Mouse (Mus musculus) hindbrain, postnatal 0 days (tissue): Measurements from ENCODE around the gene Dgkh. TPM values are rescaled to one million over a fixed set of nuclear protein-coding genes. Genes with fewer than 3 reads are reported as not detected.

Experiments
- ATAC-seq: fragments of 200-750 bp; cut with Nextera tagmentation; 2 replicates; pipeline ENCODE4 v1.8.0; 2017; ENCODE audit warnings: mild to moderate bottlenecking, moderate TSS enrichment, moderate library complexity
- DNase-seq: peaks from one replicate; pipeline ENCODE4 v3.0.0-alpha.2; 2015; ENCODE audit warnings: low spot score
- H3K27ac ChIP-seq: fragments of 300-500 bp; sonication (generic); 2 replicates; pipeline ENCODE4 v1.5.1; 2014; ENCODE audit warnings: mild to moderate bottlenecking
- H3K27me3 ChIP-seq: fragments of 300-500 bp; sonication (generic); 2 replicates; pipeline ENCODE4 v1.6.1; 2014; ENCODE audit warnings: low read length, mixed read lengths; ENCODE audit not compliant: insufficient read depth
- H3K36me3 ChIP-seq: fragments of 300-500 bp; sonication (generic); 2 replicates; pipeline ENCODE4 v1.6.1; 2014; ENCODE audit warnings: low read length, mixed read lengths; ENCODE audit not compliant: insufficient read depth
- H3K4me1 ChIP-seq: fragments of 300-500 bp; sonication (generic); 2 replicates; pipeline ENCODE4 v1.6.1; 2014; ENCODE audit warnings: antibody characterized with exemption, low read length, mixed read lengths; ENCODE audit not compliant: insufficient read depth
- H3K4me2 ChIP-seq: fragments of 300-500 bp; sonication (generic); 2 replicates; pipeline ENCODE4 v1.6.1; 2014; ENCODE audit warnings: low read depth, mild to moderate bottlenecking, low read length, moderate library complexity, mixed read lengths
- H3K4me3 ChIP-seq: fragments of 300-500 bp; sonication (generic); 2 replicates; pipeline ENCODE4 v1.5.1; 2014; ENCODE audit warnings: low read length
- H3K9ac ChIP-seq: fragments of 300-500 bp; sonication (generic); replicated peaks from 2 replicates; pipeline ENCODE4 v1.6.1; 2014; ENCODE audit warnings: mild to moderate bottlenecking, low read length, moderate library complexity, mixed read lengths
- H3K9me3 ChIP-seq: fragments of 300-500 bp; sonication (generic); 2 replicates; pipeline ENCODE4 v1.6.1; 2016; ENCODE audit warnings: low read length, mixed read lengths
- CTCF ChIP-seq: IDR thresholded peaks from 2 replicates; pipeline ENCODE4 v1.5.1; 2016; ENCODE audit warnings: antibody characterized with exemption, control low read depth, low read depth
- WGBS: fragments of 180-500 bp; shearing (Covaris S2); extraction: QIAGEN DNeasy Blood & Tissue Kit; methylation state at CpG from one replicate; pipeline ENCODE4 v1.1.7; 2014; 5-methylcytosine and 5-hydroxymethylcytosine counted together
- polyA plus RNA-seq: library from polyadenylated mRNA; unstranded; fragments of >200 nt; fragmentation: Nextera tagmentation; extraction: Ambion mirVana; gene quantifications from 2 replicates; pipeline ENCODE4 v1.2.1, GENCODE M21; 2015
- total RNA-seq: library from RNA; depleted of rRNA; stranded (reverse); fragments of >200 nt; gene quantifications from 2 replicates; pipeline ENCODE4 v1.2.3, GENCODE M21; 2014

Gene Dgkh
- total and polyA plus RNA-seq, 2 experiments from 2014 or later: 2.1 to 9.0 TPM

- ATAC-seq (no peak), DNase-seq (no peak)
- no peak overlapping the region for H3K4me3 ChIP-seq
- H3K9me3 ChIP-seq: no peaks in the 10 kb centered on the region
- H3K4me1 ChIP-seq: no peaks in the 10 kb centered on the region
- no peak for TF ChIP-seq CTCF
- no peak overlapping the region for H3K9ac ChIP-seq
- WGBS: 77% methylated on average over 14 of the region's 14 CpGs
- no peak overlapping the region for H3K4me2 ChIP-seq
- H3K36me3 ChIP-seq: no peaks in the 10 kb centered on the region
- H3K27ac ChIP-seq: no peak overlapping the region
- H3K27me3 ChIP-seq: no peaks in the 10 kb centered on the region
Observed at GRCm38 (mm10) chr14:78635612-78636400, 96.8 kb downstream of the Dgkh start.

GRCm38 (mm10) chr14:78632747-78633146, 99.8 kb downstream of the Dgkh start:
- DNase-seq: no peak
- no peak overlapping the region for H3K4me2 ChIP-seq
- H3K27me3 ChIP-seq: no peaks in the 10 kb centered on the region
- no peak for TF ChIP-seq CTCF
- H3K9ac ChIP-seq: no peak overlapping the region
- no peak overlapping the region for H3K27ac ChIP-seq
- no peaks in the 10 kb centered on the region for H3K36me3 ChIP-seq
- 42% methylated on average over 6 of the region's 6 CpGs for WGBS
- no peak for ATAC-seq
- H3K9me3 ChIP-seq: no peaks in the 10 kb centered on the region
- no peak overlapping the region for H3K4me3 ChIP-seq
- no peaks in the 10 kb centered on the region for H3K4me1 ChIP-seq

DNA sequence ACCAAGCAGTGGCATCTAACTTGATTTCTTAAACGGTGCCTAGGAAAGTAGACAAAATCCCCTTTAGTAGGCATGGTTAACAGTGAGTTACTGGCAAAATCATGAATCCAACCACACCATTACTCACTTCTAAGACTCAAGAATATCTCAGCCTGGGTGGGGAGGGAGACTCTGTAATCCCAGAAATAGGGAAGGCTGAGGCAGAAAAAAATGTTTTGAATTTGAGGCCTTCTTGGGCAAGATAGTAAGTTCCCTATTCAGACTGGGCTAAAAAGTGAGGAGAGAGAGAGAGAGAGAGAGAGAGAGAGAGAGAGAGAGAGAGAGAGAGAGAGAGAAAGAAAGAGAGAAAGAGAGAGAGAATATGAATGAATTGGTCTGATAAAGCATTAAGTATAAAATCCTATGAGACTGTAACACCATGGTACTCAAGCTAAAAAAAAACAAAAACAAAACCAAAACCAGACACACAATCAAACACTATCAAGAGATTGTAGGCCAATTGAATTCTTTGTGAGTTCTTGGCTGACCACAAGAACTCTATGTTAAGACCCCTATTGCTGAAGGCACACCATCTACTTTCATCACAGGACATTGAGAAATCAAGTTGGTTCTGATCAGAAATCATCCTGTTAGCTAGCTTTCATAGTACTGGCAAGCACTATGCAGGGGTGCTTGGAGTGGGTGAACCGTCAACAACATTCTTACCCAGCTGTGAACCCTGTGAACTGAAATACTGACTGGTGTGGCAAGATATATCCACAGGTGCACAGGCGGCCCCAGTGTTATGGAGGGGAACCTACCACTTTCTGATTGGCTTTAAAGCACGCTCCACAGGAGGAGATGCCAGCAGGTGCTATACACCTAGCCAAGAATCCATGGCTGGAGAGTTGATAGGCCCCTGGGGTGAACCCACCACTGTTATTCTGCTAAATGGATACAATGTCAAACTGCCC, 101.4 kb downstream of the Dgkh start:
- Histone ChIP-seq H3K27ac (no peak overlapping the region), H3K9ac (no peak overlapping the region), H3K4me3 (no peak overlapping the region), H3K4me1 (no peaks in the 10 kb centered on the region), H3K4me2 (no peak overlapping the region), H3K27me3 (no peaks in the 10 kb centered on the region), H3K9me3 (no peaks in the 10 kb centered on the region), H3K36me3 (no peaks in the 10 kb centered on the region)
- ATAC-seq: no peak
- WGBS: 93% methylated on average over 4 of the region's 4 CpGs
- no peak for DNase-seq
- no peak for TF ChIP-seq CTCF

GRCm38 (mm10) chr14:78627516-78628275, 104.9 kb downstream of the Dgkh start:
- H3K27ac ChIP-seq: no peak overlapping the region
- WGBS: 87% methylated on average over 21 of the region's 21 CpGs
- no peak; the same call in 1 of the 2 replicates for ATAC-seq
- no peak overlapping the region for H3K4me3 ChIP-seq
- peak; percentile 23; the same call in 1 of the 2 replicates for TF ChIP-seq CTCF
- no peak for DNase-seq
- H3K4me1 ChIP-seq: no peaks in the 10 kb centered on the region
- H3K9me3 ChIP-seq: no peaks in the 10 kb centered on the region
- H3K9ac ChIP-seq: no peak overlapping the region
- H3K36me3 ChIP-seq: no peaks in the 10 kb centered on the region
- no peak overlapping the region for H3K4me2 ChIP-seq
- no peaks in the 10 kb centered on the region for H3K27me3 ChIP-seq

- no peak overlapping the region for H3K9ac ChIP-seq
- H3K27ac ChIP-seq: no peak overlapping the region
- TF ChIP-seq CTCF: no peak
- H3K4me1 ChIP-seq: no peaks in the 10 kb centered on the region
- 71% methylated on average over 9 of the region's 9 CpGs for WGBS
- ATAC-seq (no peak), DNase-seq (no peak)
- H3K9me3 ChIP-seq: no peaks in the 10 kb centered on the region
- no peak overlapping the region for H3K4me2 ChIP-seq
- H3K36me3 ChIP-seq: 0 out of 2 replicates have a peak, but pooled peaks cover 8% of the 10 kb centered on the region
- H3K4me3 ChIP-seq: no peak overlapping the region
- no peaks in the 10 kb centered on the region for H3K27me3 ChIP-seq
Observed at GRCm38 (mm10) chr14:78618883-78619295, 113.7 kb downstream of the Dgkh start.

GRCm38 (mm10) chr14:78613569-78613968, 119.0 kb downstream of the Dgkh start:
- ATAC-seq (no peak), DNase-seq (peak; percentile 55)
- Histone ChIP-seq H3K9ac (no peak overlapping the region), H3K4me1 (no peaks in the 10 kb centered on the region), H3K36me3 (peaks cover 4% of the 10 kb centered on the region; the same call in 1 of the 2 replicates), H3K4me3 (no peak overlapping the region), H3K27ac (no peak overlapping the region), H3K27me3 (no peaks in the 10 kb centered on the region), H3K9me3 (no peaks in the 10 kb centered on the region), H3K4me2 (no peak overlapping the region)
- WGBS: 76% methylated on average over 5 of the region's 5 CpGs
- peak; percentile 62 for TF ChIP-seq CTCF
